Mouse (Mus musculus) right cerebral cortex, postnatal 10 days (tissue): ENCODE measurements around the gene Tigd2.

Experiments
- DNase-seq, 2 experiments: peaks; one replicate each; pipeline ENCODE4 v3.0.0; 2021; ENCODE audit warnings: low spot score in 2 of 2

Gene Tigd2

DNA sequence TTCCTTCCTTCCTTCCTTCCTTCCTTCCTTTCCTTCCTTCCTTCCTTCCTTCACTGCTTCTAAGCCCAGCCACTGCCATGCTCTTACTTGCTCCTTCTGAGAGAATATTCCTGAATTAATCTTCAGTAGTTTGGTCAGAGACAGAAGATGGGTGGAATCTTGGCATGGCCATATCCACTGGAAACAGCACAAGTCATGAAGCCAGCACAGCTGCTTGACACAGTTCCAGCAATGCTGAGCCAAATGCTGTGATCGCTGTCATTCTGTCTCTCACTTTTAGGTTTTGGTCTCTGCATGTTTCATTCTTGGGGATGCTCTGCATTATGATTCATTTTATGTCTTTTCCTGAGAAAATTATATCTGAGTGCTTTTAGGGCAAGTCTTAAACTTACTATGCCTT lies 47.2 kb downstream of the Tigd2 start:
- peak in 1 of 2 experiments; percentile 27 for DNase-seq
